Mouse (Mus musculus): ENCODE results near the gene Grik5. TPM values are rescaled to one million over a fixed set of nuclear protein-coding genes. Genes with fewer than 3 reads are reported as not detected.
"Not testable (repeated sequence)": the region's sequence is repeated elsewhere in the genome, so short reads cannot be mapped to it uniquely, and the experiment has no call there.

Gene Grik5
- total RNA-seq, 2 experiments from 2014 or later, result 14.6 to 17.1 TPM

DNA sequence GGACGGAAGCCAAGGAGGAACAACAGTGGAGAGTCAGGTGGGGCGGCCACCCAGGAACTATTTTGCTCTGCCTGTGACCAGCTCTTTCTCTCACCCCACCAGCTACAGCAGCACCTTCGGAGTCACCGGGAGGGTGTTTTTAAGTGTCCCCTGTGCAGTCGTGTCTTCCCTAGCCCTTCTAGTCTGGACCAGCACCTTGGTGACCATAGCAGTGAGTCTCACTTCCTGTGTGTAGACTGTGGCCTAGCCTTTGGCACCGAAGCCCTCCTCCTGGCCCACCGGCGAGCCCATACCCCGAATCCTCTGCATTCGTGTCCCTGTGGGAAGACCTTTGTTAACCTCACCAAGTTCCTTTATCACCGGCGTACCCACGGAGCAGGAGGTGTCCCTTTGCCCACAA is 8.3 kb upstream of the Grik5 start:
- no peak for DNase-seq (ENCODE audit: low spot score in 2 of 2)

DNA sequence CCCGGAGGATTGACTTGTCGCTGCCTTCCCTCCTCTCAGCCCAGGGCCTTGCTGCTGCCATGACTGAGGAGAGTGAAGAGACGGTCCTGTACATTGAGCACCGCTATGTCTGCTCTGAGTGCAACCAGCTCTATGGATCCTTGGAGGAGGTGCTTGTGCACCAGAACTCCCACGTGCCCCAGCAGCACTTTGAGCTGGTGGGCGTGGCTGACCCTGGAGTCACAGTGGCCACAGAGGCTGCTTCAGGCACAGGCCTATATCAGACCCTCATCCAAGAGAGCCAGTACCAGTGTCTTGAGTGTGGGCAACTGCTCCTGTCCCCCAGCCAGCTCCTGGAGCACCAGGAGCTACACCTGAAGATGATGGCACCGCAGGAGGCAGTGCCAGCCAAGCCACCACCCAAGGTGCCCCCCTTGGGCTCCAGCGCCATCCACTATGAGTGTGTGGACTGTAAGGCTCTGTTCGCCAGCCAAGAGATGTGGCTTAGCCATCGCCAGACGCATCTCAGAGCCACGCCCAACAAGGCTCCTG is 7.4 kb upstream of the Grik5 start:
- DNase-seq (ENCODE audit: low spot score in 2 of 2), result no peak

DNA sequence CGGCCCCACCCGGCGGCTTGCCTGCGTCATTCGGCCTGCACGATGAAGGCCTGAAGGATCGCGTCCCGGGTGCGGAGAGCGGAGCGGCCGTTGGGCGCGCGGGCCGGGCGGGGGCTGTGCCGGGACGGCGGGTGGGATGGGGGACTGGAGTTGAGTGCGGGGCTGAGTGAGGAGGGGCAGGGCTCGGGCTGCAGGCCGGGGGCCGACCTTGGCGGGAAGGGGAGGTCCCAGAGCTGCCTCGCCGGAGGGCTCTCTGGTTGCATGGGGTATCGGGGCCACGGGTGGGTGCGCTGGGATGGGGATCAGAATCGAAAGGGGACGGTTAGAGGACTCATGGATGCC is 5.2 kb upstream of the Grik5 start:
- DNase-seq (ENCODE audit: low spot score in 2 of 2), result no peak

DNA sequence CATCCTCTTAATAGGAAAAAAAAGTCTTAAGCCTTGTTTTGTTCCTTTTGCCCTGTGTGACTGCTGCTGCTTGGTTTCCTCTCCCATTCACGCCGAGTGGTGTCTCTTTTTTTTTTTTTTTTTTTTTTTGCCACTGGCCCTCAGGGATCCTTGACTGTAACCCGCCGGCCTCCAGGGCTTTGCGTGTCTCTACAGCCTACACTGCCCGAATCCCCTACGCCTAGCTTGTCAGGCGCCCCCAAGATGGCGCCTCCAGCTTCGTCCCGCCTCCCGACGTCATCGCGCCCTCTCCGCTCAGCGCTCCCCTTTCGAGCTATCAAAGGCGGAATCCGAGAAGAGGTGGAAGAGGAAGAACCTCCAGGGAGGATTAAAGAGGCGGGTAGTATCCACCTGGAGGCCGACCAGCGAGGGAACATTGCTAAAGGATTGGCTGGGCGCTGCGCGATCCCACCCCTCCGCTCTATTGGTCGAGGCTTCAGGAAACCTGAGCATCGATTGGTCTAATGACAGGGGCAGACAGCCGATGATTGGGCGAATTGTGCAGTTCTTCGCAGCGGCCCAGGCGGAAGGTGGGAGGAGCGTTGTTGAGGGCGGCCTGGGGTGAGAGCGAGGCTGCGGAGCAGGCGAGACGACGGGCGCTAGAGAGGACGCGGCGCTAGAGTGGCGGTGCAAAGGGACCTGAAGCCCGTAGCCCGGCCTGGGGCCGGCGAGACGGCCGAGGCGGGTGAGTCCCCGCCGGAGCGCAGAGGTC is 4.7 kb upstream of the Grik5 start:
- peak; percentile 89 to 95 for DNase-seq (ENCODE audit: low spot score in 2 of 2)

DNA sequence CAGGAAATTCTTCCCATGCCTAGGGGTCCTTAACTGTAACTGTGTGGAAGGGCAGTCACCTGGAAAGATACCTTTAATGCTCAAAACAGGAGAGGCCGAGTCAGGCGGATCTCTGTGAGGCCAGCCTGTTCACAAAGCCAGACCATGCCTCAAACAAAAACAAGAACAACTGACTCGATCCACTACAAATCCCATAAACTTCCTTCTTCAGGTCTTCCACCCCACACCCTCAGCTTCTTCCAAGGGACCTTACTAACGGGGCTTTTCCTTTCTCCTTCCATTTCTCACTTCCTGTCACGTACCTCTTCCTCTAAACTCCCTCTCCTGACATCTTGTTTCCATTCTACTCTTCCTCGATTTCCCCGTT is 4.1 kb upstream of the Grik5 start:
- no peak for DNase-seq (ENCODE audit: low spot score in 2 of 2)

DNA sequence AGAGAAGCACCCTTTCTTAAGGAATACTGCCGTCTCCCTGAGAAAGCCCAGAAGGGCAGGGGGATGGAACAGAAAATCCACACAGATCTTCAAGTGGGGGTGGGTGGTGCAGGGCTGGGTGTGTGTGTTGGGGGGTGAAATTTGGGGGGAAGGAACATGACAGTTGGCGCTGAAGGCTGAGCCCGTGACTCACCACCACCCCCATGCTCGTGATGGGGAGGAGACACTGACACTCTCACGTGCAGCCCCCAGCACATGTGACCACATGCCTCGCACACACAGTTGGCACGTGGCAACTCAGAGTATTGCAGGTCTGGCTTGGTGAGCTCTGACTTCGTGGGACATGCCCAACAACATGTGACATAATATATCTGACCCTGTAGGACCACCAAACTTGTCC is 1.8 kb upstream of the Grik5 start:
- no peak for DNase-seq (ENCODE audit: low spot score in 2 of 2)

DNA sequence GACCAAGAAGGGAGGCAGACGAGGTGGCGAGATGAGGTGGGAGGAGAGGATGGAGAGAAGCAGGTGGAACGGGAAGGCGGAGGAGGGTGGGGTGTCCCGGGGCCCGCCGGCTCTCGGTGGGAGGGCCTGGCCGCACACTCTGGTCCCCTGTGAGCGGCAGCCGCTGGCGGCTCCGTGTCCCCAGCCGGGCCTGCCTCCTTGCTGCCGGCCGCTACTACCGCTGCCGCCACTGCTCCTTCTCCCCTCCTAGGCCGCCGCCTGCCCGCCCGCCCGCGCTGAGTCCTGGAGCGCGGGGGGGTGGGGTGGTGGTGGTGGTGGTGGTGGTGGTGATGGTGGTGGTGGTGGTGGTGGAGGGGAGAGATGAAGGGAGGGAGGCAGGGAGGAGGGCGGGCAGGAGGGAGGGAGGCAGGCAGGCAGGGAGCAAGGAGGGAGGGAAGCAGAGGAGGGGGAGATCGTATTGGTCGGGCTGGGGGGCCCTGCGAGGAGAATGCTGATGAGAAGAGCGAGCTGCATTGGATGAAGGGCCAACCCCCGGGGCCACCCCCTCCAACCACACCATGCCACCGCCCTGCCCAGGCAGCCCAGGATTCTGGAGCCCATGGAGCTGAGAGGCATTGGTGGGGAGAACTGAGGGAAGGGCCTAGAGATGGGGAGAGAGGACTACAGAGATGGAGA is 707 bp upstream of the Grik5 start:
- DNase-seq (ENCODE audit: low spot score in 2 of 2), result peak in 1 of 2 experiments; percentile 47

DNA sequence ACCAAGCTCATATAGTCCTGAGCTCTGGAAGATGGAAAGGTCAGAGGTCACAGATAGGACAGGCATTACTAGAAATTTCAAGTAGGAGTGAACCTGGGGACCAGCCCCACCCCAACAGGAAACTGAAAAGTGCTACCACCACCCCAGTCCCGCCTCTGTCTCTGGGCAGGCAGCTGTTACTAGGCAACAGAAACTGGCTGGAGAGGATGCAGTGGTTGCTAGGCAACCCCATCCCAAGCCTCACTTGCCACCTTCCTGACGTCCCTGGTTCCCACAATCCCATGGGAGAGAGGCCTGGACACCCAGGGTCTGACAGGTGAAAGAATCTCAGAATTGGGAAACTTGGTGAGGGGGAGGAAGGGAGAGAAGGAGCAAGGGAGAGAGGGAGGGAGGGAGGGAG is 3.4 kb downstream of the Grik5 start:
- DNase-seq (ENCODE audit: low spot score in 2 of 2), result no peak

DNA sequence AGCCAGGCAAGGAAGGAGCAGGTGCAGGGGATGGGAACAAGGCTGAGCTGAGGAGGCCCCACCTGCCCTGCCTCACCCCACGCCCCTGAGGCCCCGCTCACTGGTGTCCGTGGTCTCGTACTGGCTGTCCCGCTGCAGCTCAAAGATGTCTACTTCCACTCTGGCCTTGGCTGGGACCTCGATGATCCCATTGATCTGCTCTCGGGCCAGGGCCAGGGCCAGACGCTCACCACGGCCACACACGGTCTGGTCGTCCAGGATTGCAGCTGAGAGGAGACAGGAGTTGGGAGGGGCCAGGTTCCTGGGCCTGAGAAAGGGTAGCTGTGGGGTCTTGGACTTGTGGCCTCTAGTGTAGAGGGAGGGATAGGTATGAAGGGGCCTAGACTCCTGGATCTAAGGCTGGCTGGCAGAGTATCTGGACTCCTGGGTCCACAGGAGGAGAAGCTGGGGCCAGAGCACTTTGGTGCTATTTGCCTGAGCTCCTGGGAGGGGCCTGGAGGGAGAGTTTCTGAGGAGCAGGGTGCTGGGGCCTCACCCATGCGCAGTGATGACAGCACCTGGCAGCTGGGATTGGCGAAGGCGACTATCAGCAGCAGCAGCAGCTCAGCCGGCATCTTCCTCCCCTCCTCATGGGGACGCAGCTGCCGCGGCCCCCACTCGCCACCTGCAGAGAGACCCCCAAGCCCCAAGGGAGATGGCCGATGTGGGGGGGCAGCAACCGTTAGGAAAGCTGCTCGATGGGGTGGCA is 4.1 kb downstream of the Grik5 start:
- no peak for DNase-seq (ENCODE audit: low spot score in 2 of 2)

DNA sequence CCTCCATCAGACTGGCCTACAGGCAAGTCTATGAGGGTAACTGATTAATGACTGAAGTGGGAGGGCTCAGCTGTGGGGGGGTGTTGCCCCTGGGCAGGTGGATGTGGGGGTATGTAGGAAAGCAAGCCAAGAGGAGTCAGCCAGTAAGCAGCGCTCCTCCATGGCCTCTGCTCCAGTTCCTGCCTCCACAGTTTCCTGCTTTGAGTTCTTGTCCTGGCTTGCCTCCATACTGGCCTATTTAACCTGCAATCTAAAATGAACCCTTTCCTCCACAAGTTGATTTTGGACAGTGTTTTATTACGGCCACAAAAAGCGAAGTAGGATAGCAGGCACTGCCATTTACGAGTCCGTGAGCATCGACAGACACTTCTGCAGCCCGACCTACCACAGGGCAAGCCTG is 4.8 kb downstream of the Grik5 start:
- DNase-seq (ENCODE audit: low spot score in 2 of 2), result no peak

DNA sequence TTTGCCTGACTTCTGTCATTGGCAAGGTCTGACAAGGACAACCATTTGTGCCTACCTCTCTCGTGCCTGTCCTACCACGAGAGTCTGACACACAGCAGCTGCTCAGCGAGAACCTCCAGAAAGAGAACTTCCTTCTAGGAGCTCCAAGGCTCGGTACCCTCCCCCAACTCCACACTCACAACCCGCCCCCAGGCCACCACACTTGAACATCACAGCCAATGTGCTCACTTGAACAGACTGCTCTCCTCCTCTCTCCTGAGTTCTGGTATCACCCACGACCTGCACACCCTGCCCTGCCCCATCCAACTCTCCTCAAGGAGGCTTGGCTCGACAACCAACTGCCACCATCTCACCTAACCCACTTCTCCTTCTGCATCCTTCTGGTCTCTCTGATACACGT is 8.2 kb downstream of the Grik5 start:
- DNase-seq (ENCODE audit: low spot score in 2 of 2), result no peak

DNA sequence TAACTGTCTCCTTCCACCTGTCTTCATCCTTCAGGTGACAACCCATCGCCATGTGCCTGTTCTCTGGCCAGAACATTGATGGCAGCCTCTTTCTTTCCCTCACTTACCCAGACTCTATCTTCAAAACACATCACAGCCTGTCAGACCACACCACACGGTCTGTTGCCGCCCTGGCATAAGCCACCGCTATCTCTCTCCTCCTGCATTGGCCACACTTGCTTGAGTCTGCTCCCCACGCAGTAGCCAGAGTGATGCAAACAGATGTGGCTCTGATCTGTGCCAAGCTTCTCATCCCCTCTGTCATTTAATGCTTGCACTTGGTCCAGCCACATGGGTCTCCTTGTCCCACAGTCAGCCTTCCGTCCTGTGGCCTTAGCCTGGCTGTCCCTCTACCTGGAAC is 8.8 kb downstream of the Grik5 start:
- DNase-seq (ENCODE audit: low spot score in 2 of 2), result no peak

DNA sequence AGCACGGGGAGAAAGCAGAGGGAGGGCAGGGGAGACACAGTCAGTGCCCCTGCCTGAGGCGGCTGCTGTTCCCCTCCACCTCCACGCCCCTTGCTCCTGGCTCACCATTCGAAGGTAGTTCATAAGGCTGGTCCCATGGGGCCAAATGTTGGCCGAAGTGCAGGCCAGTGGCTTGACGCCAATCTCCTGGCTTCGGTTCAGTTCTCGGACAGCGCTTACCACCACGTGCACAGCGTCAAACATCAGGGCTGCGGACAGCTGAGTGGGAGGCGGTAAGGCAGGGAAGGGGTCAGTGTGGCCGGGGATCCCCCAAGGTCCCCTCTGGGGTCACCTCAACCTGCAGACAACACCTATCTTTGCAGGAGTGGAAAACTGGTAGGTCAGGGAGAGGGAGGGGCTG is 13.3 kb downstream of the Grik5 start:
- DNase-seq (ENCODE audit: low spot score in 2 of 2), result no peak

DNA sequence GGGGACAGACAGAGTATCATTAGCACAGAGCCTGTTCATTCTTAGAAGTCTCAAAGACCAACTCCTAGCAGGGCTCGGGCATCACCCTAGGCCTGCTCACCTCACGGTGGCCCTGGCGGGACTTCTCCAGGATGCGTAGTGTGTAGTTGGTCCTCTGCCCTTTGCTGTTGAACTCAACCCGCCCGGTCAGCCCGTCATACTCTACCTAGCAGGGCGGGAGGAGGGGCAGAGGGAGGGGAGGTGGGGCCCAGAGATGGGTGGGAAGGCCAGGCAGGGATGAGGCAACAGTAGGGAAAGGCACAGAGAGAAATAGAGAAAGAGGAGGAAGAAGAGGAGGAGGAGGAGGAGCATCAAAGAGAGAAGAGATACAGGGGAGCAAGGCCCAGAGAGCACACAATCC is 13.8 kb downstream of the Grik5 start:
- no peak for DNase-seq (ENCODE audit: low spot score in 2 of 2)

DNA sequence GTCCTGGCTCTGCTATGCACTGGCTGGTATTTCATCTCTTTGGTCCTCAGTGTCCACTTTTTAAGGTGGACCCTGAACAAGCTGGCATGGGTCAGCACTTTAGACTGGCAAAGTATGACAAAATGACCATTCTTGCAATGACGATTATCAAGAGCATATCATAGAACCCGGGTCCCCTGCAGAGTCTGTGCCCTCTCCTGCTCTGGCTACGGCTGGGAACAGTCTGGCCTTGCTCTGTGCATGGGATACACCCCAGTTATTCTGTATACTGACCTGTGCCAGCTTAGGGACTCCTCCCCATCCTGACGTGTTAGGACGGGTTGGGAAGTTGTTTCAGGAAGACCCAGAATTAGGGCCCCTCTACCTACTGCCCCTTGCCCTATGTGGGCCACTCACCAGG is 14.3 kb downstream of the Grik5 start:
- no peak for DNase-seq (ENCODE audit: low spot score in 2 of 2)

DNA sequence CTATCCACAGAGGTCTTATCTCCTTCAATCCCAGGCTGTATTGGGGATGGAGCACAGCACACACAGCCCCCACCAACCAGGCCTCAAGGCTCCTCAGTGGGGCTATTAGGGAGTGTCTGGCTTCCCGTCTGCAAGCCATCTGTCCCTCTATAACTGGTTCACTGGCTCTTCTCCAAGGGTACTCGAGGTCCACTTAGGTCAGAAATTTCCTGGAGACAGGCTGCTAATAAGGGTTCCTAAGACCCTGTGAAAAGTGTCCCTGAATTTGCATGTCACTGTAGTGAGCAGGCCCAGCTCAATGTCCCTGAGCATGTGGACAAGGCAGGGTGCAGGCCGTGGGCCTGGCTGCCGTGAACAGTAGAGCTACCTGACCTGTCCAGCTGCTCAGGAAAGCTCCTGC is 15.2 kb downstream of the Grik5 start:
- DNase-seq (ENCODE audit: low spot score in 2 of 2), result no peak

DNA sequence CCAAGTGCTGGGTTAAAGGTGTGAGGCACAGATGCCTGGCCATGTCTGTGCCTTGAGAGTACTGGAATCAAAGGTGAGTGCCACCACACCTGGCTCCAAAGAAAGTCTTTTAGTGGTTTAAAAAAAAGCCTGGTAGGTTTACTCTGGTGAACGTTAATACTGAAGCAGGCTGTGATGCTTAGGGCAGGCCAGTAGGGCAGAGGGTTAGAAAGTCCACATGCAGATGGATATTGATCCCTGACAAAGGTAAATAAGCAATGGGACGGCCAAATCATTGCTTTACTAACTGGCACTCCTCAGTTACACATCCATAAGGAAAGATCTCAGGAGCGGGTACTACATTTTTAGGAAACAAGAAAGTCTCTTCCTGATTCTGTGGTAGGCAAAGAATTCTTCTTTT is 19.6 kb downstream of the Grik5 start:
- DNase-seq (ENCODE audit: low spot score in 2 of 2), result no peak

DNA sequence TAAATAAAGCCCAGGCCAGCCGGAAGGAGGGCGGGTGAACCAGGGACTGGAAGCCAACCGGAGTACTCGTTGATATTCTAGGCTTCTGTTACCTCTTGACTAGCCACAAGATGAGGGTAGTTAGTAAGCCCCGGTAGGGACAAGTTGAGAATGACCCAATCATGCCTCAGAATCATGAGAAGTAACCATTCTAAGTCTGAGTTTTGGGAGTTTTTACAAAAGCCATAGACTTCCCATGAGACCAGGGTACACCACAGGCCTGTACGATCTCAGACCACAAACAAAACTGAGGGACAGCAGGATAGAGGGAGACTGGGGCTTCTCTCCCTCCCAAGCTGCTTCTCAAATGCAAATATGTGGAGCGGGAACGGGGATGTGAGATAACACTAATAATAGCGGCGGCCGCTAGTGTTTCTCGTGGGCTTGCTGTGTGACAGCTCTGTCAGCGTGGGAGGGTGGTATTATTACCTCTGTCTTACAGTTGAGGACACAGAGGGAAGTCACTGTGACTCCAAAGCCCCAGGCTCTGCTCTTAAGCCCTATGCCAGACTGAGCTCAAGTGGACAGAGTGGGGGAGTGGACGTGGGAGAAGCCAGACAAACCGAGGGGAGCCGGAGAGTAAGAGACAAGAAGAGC is 22.7 kb downstream of the Grik5 start:
- no peak for DNase-seq (ENCODE audit: low spot score in 2 of 2)

DNA sequence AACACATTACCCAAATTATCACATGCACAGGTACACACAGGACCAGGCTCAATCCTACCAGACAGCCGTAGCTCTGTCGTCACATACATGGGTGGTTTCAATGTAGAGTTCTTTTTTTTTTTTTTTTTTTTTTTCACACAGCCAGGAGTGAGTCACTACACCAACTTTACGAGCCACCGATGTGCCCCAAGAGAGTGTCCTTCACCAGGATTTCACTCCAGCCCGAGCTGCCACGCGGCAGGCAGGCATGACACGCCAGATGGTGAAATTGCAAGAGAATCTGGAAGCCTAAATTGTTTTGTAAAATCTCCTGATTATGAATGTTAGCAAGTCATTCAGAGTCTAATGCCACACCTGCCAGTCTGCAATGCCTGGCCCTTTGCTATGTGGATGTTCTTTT is 24.8 kb downstream of the Grik5 start:
- DNase-seq (ENCODE audit: low spot score in 2 of 2), result no peak

DNA sequence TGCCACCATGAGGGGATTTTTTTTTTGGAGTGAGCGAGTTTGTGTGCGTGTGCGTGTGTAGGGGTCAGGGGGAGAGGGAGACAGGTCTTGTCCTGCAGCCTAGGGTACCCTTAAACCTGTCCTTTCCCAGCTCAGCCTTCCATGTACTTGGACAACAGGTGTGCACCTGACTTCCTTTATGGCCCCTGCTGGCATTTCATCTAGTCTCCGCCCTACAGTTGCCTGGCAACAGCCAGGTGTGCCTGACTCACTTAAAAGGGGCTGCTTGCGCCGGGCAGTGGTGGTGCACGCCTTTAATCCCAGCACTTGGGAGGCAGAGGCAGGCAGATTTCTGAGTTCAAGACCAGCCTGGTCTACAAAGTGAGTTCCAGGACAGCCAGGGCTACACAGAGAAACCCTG is 27.5 kb downstream of the Grik5 start:
- not testable (repeated sequence) for DNase-seq (ENCODE audit: low spot score in 2 of 2)

DNA sequence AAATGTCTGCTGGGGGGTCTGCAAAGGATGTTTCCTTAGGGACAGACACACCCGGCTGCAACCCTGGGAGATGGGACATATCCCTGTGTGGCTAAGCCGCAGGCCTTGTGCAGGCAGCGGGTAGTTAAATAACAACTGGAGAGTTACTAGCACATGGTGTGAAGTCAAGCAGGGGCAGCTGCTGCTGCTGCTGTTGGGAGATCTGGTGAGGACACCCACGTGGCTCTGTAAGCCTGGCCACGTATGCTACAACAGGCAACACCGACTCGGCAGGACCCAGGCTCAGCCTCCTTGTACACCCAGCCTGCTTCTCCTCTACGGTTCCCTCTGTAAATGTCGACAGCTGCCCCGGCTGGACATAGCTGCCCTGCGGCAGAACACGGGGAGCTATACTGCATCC is 30.2 kb downstream of the Grik5 start:
- DNase-seq (ENCODE audit: low spot score in 2 of 2), result no peak

DNA sequence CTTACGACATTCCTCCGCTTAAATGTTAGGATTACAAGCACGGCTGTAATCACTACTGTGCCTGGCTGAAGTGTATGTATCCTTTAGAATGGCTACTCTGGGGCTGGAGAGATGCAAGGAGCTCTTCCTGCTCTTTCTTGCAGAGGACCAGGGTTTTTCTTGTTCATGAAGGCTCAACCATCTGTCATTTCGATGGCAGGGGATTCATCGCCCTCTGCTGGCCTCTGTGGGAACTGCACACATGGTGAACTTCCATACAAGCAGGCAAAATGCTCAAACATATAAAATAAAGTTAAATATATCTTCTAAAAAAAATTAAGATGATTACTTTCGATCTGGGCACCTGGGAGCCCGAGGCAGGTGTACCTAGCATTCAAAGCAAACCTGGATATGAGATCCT is 36.2 kb downstream of the Grik5 start:
- peak in 1 of 2 experiments; percentile 50 for DNase-seq (ENCODE audit: low spot score in 2 of 2)

Data from gastrocnemius, postnatal 4 days (tissue).